Mouse (Mus musculus) liver, embryonic 14.5 days (tissue): Measurements from ENCODE around the gene Maml2. TPM values are rescaled to one million over a fixed set of nuclear protein-coding genes. Genes with fewer than 3 reads are reported as not detected.

Source experiments
- ATAC-seq: fragments of 200-750 bp; cut with Nextera tagmentation; 2 replicates; pipeline ENCODE4 v1.8.0; 2017; ENCODE audit warnings: moderate number of reproducible peaks, mild to moderate bottlenecking, moderate library complexity; ENCODE audit not compliant: insufficient read depth
- DNase-seq, 3 experiments: peaks; one replicate each; pipeline ENCODE4 v3.0.0-alpha.2; 2012 to 2013; ENCODE audit warnings: low read depth in 3 of 3, low spot score in 3 of 3
- H3K27ac ChIP-seq: fragments of 300-500 bp; sonication (generic); 2 replicates; pipeline ENCODE4 v1.5.1; 2014; ENCODE audit warnings: moderate library complexity, mild to moderate bottlenecking, control low read depth, inconsistent platforms
- H3K27me3 ChIP-seq: fragments of 300-500 bp; sonication (generic); 2 replicates; pipeline ENCODE4 v1.6.1; 2014; ENCODE audit warnings: mild to moderate bottlenecking, low read length, moderate library complexity; ENCODE audit not compliant: control insufficient read depth, insufficient read depth
- H3K36me3 ChIP-seq: fragments of 300-500 bp; sonication (generic); replicated peaks from 2 replicates; pipeline ENCODE4 v1.6.1; 2014; ENCODE audit warnings: low read depth; ENCODE audit not compliant: control insufficient read depth, insufficient read depth
- H3K4me1 ChIP-seq, 2 experiments: fragments of 200-500 bp in 1 of 2; fragments of 300-500 bp in 1 of 2; sonication (generic) in 1 of 2; replicated peaks; 2 replicates each; pipeline ENCODE4 v1.6.1; 2012 to 2014; ENCODE audit warnings: antibody characterized with exemption in 1 of 2, inconsistent platforms in 1 of 2, low read length in 1 of 2; ENCODE audit not compliant: control insufficient read depth in 2 of 2, insufficient read depth in 2 of 2
- H3K4me2 ChIP-seq: fragments of 300-500 bp; sonication (generic); 2 replicates; pipeline ENCODE4 v1.6.1; 2014; ENCODE audit warnings: low read depth, mild to moderate bottlenecking, control low read depth, moderate library complexity
- H3K4me3 ChIP-seq, 2 experiments: fragments of 200-500 bp in 1 of 2; fragments of 300-500 bp in 1 of 2; sonication (generic) in 1 of 2; 2 replicates each; pipeline ENCODE4 v1.5.1; 2012 to 2014; ENCODE audit warnings: low read depth in 2 of 2, low read length in 2 of 2, mild to moderate bottlenecking in 2 of 2, control low read depth in 1 of 2, inconsistent platforms in 1 of 2, moderate library complexity in 1 of 2; ENCODE audit not compliant: insufficient read depth in 1 of 2
- H3K9ac ChIP-seq: fragments of 300-500 bp; sonication (generic); replicated peaks from 2 replicates; pipeline ENCODE4 v1.6.1; 2014; ENCODE audit warnings: mild to moderate bottlenecking, control low read depth, moderate library complexity
- H3K9me3 ChIP-seq: fragments of 300-500 bp; sonication (generic); 2 replicates; pipeline ENCODE4 v1.6.1; 2016; ENCODE audit warnings: low read length, mixed read lengths; ENCODE audit not compliant: control insufficient read depth
- CTCF ChIP-seq: IDR thresholded peaks from 2 replicates; pipeline ENCODE4 v1.5.1; 2016; ENCODE audit warnings: antibody characterized with exemption, low read depth, control low read depth
- EP300 ChIP-seq: IDR thresholded peaks from 2 replicates; pipeline ENCODE4 v1.6.1; 2016; ENCODE audit warnings: antibody characterized with exemption, low read depth
- WGBS: fragments of 180-500 bp; shearing (Covaris S2); extraction: QIAGEN DNeasy Blood & Tissue Kit; methylation state at CpG from one replicate; pipeline ENCODE4 v1.1.7; 2014; ENCODE audit not compliant: insufficient replicate concordance; 5-methylcytosine and 5-hydroxymethylcytosine counted together
- polyA plus RNA-seq, 2 experiments: library from polyadenylated mRNA; depleted of rRNA in 1 of 2; stranded (reverse) in 1 of 2; unstranded in 1 of 2; fragments of >200 nt; fragmentation: Nextera tagmentation in 1 of 2; extraction: Ambion mirVana in 1 of 2; gene quantifications; 2 replicates each; pipeline versions ENCODE4 v1.2.1 to v1.2.3; 2012 to 2014

Maml2 gene
- polyA plus RNA-seq, 2 experiments: 0.65 to 0.66 TPM

GRCm38 (mm10) chr9:13507822-13508188, 210.0 kb downstream of the Maml2 start:
- ATAC-seq: no peak
- H3K36me3 ChIP-seq: no peaks in the 10 kb centered on the region
- H3K9ac ChIP-seq: no peak overlapping the region
- H3K27ac ChIP-seq: no peak overlapping the region
- H3K4me1 ChIP-seq: no peaks in the 10 kb centered on the region
- WGBS: 73% methylated on average over 9 of the region's 9 CpGs
- DNase-seq: no peak
- H3K27me3 ChIP-seq: no peaks in the 10 kb centered on the region
- H3K4me3 ChIP-seq: no peak overlapping the region
- no peaks in the 10 kb centered on the region for H3K9me3 ChIP-seq
- TF ChIP-seq EP300: no peak
- no peak for TF ChIP-seq CTCF
- no peak overlapping the region for H3K4me2 ChIP-seq

- TF ChIP-seq CTCF (no peak), EP300 (no peak)
- 51% methylated on average over 6 of the region's 6 CpGs for WGBS
- Histone ChIP-seq H3K4me1 (no peaks in the 10 kb centered on the region), H3K9ac (no peak overlapping the region), H3K27ac (no peak overlapping the region), H3K36me3 (no peaks in the 10 kb centered on the region), H3K27me3 (no peaks in the 10 kb centered on the region), H3K4me2 (no peak overlapping the region), H3K4me3 (no peak overlapping the region), H3K9me3 (no peaks in the 10 kb centered on the region)
- ATAC-seq: no peak
- DNase-seq: no peak
Measured at GRCm38 (mm10) chr9:13509751-13510150, 212.0 kb downstream of the Maml2 start.

GRCm38 (mm10) chr9:13510621-13511369, 213.0 kb downstream of the Maml2 start:
- WGBS: 21% methylated on average over 5 of the region's 5 CpGs
- no peaks in the 10 kb centered on the region for H3K9me3 ChIP-seq
- H3K27me3 ChIP-seq: no peaks in the 10 kb centered on the region
- H3K36me3 ChIP-seq: no peaks in the 10 kb centered on the region
- TF ChIP-seq CTCF (no peak), EP300 (no peak)
- no peaks in the 10 kb centered on the region for H3K4me1 ChIP-seq
- H3K4me2 ChIP-seq: no peak overlapping the region
- no peak overlapping the region for H3K27ac ChIP-seq
- ATAC-seq: no peak
- H3K9ac ChIP-seq: no peak overlapping the region
- DNase-seq: no peak
- no peak overlapping the region for H3K4me3 ChIP-seq

GRCm38 (mm10) chr9:13513135-13513534, 215.4 kb downstream of the Maml2 start:
- WGBS: 57% methylated on average over 5 of the region's 5 CpGs
- Histone ChIP-seq H3K9ac (no peak overlapping the region), H3K4me3 (no peak overlapping the region), H3K4me2 (no peak overlapping the region), H3K27me3 (no peaks in the 10 kb centered on the region), H3K36me3 (no peaks in the 10 kb centered on the region), H3K9me3 (no peaks in the 10 kb centered on the region), H3K4me1 (peaks cover 0 to under 1% of the 10 kb centered on the region in 2 experiments; a peak in 2 of 4 replicates), H3K27ac (no peak overlapping the region)
- TF ChIP-seq CTCF: no peak
- TF ChIP-seq EP300: no peak
- no peak for DNase-seq
- ATAC-seq: no peak

- Histone ChIP-seq H3K27ac (no peak overlapping the region), H3K4me3 (no peak overlapping the region), H3K9me3 (no peaks in the 10 kb centered on the region), H3K27me3 (no peaks in the 10 kb centered on the region), H3K4me2 (no peak overlapping the region), H3K4me1 (peaks cover 0 to 3% of the 10 kb centered on the region in 2 experiments; a peak in 2 of 4 replicates), H3K9ac (no peak overlapping the region), H3K36me3 (no peaks in the 10 kb centered on the region)
- ATAC-seq (no peak), DNase-seq (no peak)
- TF ChIP-seq EP300 (no peak), CTCF (no peak)
Measured at GRCm38 (mm10) chr9:13514435-13514834, 216.7 kb downstream of the Maml2 start.
